Mouse (Mus musculus): ENCODE measurements around the gene Cxcl1.

DNA sequence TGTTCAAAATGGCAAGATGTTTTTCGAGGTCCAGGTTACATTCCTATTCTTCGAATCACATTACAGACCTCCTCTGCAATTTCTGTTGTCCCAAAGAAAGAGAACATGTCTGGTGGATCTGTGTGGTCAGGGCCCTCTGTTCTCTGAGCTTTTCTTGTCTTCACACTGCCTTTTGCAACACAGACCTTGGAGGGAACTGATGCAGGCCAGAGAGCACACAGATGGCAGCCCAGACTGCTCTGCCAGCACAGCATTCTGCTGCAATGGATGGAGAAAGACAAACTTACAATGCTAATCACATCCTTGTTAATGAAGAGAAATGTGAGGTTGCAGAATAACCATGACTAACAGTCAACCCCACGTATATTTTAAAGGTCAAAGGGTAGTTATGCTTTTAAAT lies 32.0 kb upstream of the Cxcl1 start:
- TF ChIP-seq CTCF (IDR thresholded peaks at IDR 0.05; ENCODE audit: low read depth, low read length) (no peak), POLR2A (IDR thresholded peaks at IDR 0.05; ENCODE audit: borderline replicate concordance, low read depth, low read length) (no peak)
